Mouse (Mus musculus) MEL (cell line): ENCODE data around the gene Fam219a. TPM values are rescaled to one million over a fixed set of nuclear protein-coding genes. Genes with fewer than 3 reads are reported as not detected.

ENCODE experiments used
- DNase-seq: peaks from one replicate; pipeline ENCODE4 v3.0.0; 2011; ENCODE audit warnings: low read depth, low spot score
- H3K27ac ChIP-seq: 2 replicates; pipeline ENCODE4 v1.5.1; 2012; ENCODE audit warnings: low read depth, mild to moderate bottlenecking, control low read depth, low read length, moderate library complexity; ENCODE audit not compliant: control insufficient read depth
- H3K27me3 ChIP-seq, 2 experiments: fragments of 150-350 bp in 1 of 2; sonication (generic) in 1 of 2; 2 replicates each; pipeline ENCODE4 v1.6.1; 2012; ENCODE audit warnings: low read length in 2 of 2, mild to moderate bottlenecking in 2 of 2, improper control_type of control experiment in 1 of 2, moderate library complexity in 1 of 2; ENCODE audit not compliant: insufficient read depth in 2 of 2, control insufficient read depth in 1 of 2
- H3K36me3 ChIP-seq, 2 experiments: 2 replicates each; pipeline ENCODE4 v1.6.1; 2012 to 2014; ENCODE audit warnings: low read length in 2 of 2, improper control_type of control experiment in 1 of 2, inconsistent platforms in 1 of 2, mild to moderate bottlenecking in 1 of 2; ENCODE audit not compliant: insufficient read depth in 2 of 2, control insufficient read depth in 1 of 2
- H3K4me1 ChIP-seq, 2 experiments: fragments of 150-350 bp in 1 of 2; sonication (generic) in 1 of 2; 2 replicates each; pipeline ENCODE4 v1.6.1; 2012; ENCODE audit warnings: low read length in 2 of 2, improper control_type of control experiment in 1 of 2, mild to moderate bottlenecking in 1 of 2; ENCODE audit not compliant: insufficient read depth in 2 of 2, control insufficient read depth in 1 of 2
- H3K4me3 ChIP-seq, 2 experiments: fragments of 150-350 bp in 1 of 2; sonication (generic) in 1 of 2; 2 replicates each; pipeline ENCODE4 v1.5.1; 2012; ENCODE audit warnings: low read depth in 2 of 2, low read length in 2 of 2, mild to moderate bottlenecking in 2 of 2, moderate library complexity in 2 of 2, control low read depth in 1 of 2, improper control_type of control experiment in 1 of 2; ENCODE audit not compliant: control insufficient read depth in 1 of 2, insufficient read depth in 1 of 2
- H3K79me2 ChIP-seq: 2 replicates; pipeline ENCODE4 v1.6.1; 2012; ENCODE audit warnings: mild to moderate bottlenecking, low read length, moderate library complexity; ENCODE audit not compliant: control insufficient read depth, poor library complexity, insufficient read depth
- H3K9ac ChIP-seq: 2 replicates; pipeline ENCODE4 v1.6.1; 2012; ENCODE audit warnings: low read depth, mild to moderate bottlenecking, control low read depth, low read length, moderate library complexity; ENCODE audit not compliant: control insufficient read depth, poor library complexity, severe bottlenecking
- H3K9me3 ChIP-seq: fragments of 150-350 bp; sonication (generic); replicated peaks from 2 replicates; pipeline ENCODE4 v1.6.1; 2012; ENCODE audit warnings: mild to moderate bottlenecking, low read length, improper control_type of control experiment, moderate library complexity; ENCODE audit not compliant: insufficient read depth
- CHD1 ChIP-seq: IDR thresholded peaks from 2 replicates; pipeline ENCODE4 v1.6.1; 2012; ENCODE audit warnings: low read depth, mild to moderate bottlenecking, inconsistent platforms, low read length, improper control_type of control experiment
- CHD2 ChIP-seq: IDR thresholded peaks from 2 replicates; pipeline ENCODE4 v1.6.1; 2011; ENCODE audit warnings: low read length, improper control_type of control experiment
- CTCF ChIP-seq, 3 experiments: IDR thresholded peaks in 2 of 3; conservative IDR thresholded peaks in 1 of 3; 2 replicates each; pipeline ENCODE4 v1.5.1; 2011 to 2012; ENCODE audit warnings: low read length in 3 of 3, low read depth in 2 of 3, mild to moderate bottlenecking in 2 of 3, improper control_type of control experiment in 1 of 3, inconsistent platforms in 1 of 3, mixed read lengths in 1 of 3, moderate library complexity in 1 of 3; ENCODE audit not compliant: control insufficient read depth in 1 of 3, insufficient read depth in 1 of 3, poor library complexity in 1 of 3, severe bottlenecking in 1 of 3
- ELF1 ChIP-seq: IDR thresholded peaks from 2 replicates; pipeline ENCODE4 v1.6.1; 2014; ENCODE audit warnings: low read depth, mild to moderate bottlenecking, inconsistent platforms, low read length, improper control_type of control experiment, moderate library complexity
- ETS1 ChIP-seq: IDR thresholded peaks from 2 replicates; pipeline ENCODE4 v1.6.1; 2012; ENCODE audit warnings: low read depth, mild to moderate bottlenecking, inconsistent platforms, low read length, improper control_type of control experiment, moderate library complexity
- GABPA ChIP-seq: IDR thresholded peaks from 2 replicates; pipeline ENCODE4 v1.6.1; 2012; ENCODE audit warnings: low read depth, mild to moderate bottlenecking, inconsistent platforms, low read length, improper control_type of control experiment, moderate library complexity
- JUND ChIP-seq: IDR thresholded peaks from 2 replicates; pipeline ENCODE4 v1.6.1; 2011; ENCODE audit warnings: low read depth, mild to moderate bottlenecking, improper control_type of control experiment, low read length
- KAT2A ChIP-seq: conservative IDR thresholded peaks from 2 replicates; pipeline ENCODE4 v1.6.1; 2012; ENCODE audit warnings: low read depth, low read length, improper control_type of control experiment, inconsistent platforms
- MAX ChIP-seq: IDR thresholded peaks from 2 replicates; pipeline ENCODE4 v1.6.1; 2011; ENCODE audit warnings: low read length, improper control_type of control experiment
- MEF2A ChIP-seq: IDR thresholded peaks from 2 replicates; pipeline ENCODE4 v1.6.1; 2014; ENCODE audit warnings: low read depth, mild to moderate bottlenecking, inconsistent platforms, low read length, improper control_type of control experiment; ENCODE audit not compliant: poor library complexity, insufficient replicate concordance, severe bottlenecking; ENCODE audit errors: extremely low read depth
- MXI1 ChIP-seq: IDR thresholded peaks from 2 replicates; pipeline ENCODE4 v1.6.1; 2011; ENCODE audit warnings: mild to moderate bottlenecking, low read depth, low read length, improper control_type of control experiment
- MYB ChIP-seq: IDR thresholded peaks from 2 replicates; pipeline ENCODE4 v1.6.1; 2011; ENCODE audit warnings: mild to moderate bottlenecking, low read depth, low read length, improper control_type of control experiment
- POLR2A ChIP-seq, 2 experiments: IDR thresholded peaks; 2 replicates each; pipeline ENCODE4 v1.6.1; 2011 to 2012; ENCODE audit warnings: low read length in 2 of 2, mild to moderate bottlenecking in 2 of 2, control low read depth in 1 of 2, improper control_type of control experiment in 1 of 2, low read depth in 1 of 2, moderate library complexity in 1 of 2; ENCODE audit not compliant: control insufficient read depth in 1 of 2, insufficient read depth in 1 of 2, poor library complexity in 1 of 2
- POLR2AphosphoS2 ChIP-seq: IDR thresholded peaks from 2 replicates; pipeline ENCODE4 v1.6.1; 2011; ENCODE audit warnings: low read length, improper control_type of control experiment
- UBTF ChIP-seq: IDR thresholded peaks from 2 replicates; pipeline ENCODE4 v1.6.1; 2012; ENCODE audit warnings: low read depth, mild to moderate bottlenecking, inconsistent platforms, low read length, improper control_type of control experiment, moderate library complexity, borderline replicate concordance; ENCODE audit not compliant: insufficient read depth
- USF2 ChIP-seq, 2 experiments: IDR thresholded peaks; 2 replicates each; pipeline ENCODE4 v1.6.1; 2011 to 2012; ENCODE audit warnings: improper control_type of control experiment in 2 of 2, low read length in 2 of 2, borderline replicate concordance in 1 of 2, inconsistent platforms in 1 of 2, low read depth in 1 of 2, mild to moderate bottlenecking in 1 of 2; ENCODE audit not compliant: insufficient read depth in 1 of 2
- ZNF384 ChIP-seq: IDR thresholded peaks from 2 replicates; pipeline ENCODE4 v1.6.1; 2012; ENCODE audit warnings: low read depth, mild to moderate bottlenecking, inconsistent platforms, low read length, improper control_type of control experiment
- polyA plus RNA-seq, 2 experiments: library from polyadenylated mRNA; stranded (reverse) in 1 of 2; unstranded in 1 of 2; fragments of >175 nt in 1 of 2; fragments of >200 nt in 1 of 2; gene quantifications; 2 replicates each; pipeline versions ENCODE4 v1.2.1 to v1.2.4; 2012; ENCODE audit warnings: low replicate concordance in 2 of 2, low read depth in 1 of 2; ENCODE audit not compliant: insufficient read length in 2 of 2, insufficient read depth in 1 of 2, missing spikeins in 1 of 2
- total RNA-seq: library from RNA; depleted of rRNA; stranded (reverse); fragments of 300-350 nt; gene quantifications from 2 replicates; pipeline ENCODE4 v1.2.3, GENCODE M21; 2012

The Fam219a gene
- total and polyA plus RNA-seq, 3 experiments: 0.85 to 3.8 TPM; not detected in 1

- TF ChIP-seq UBTF: no peak
These were observed 42.8 kb upstream of the Fam219a start (continued) for GRCm38 (mm10) chr4:41612166-41612565.

GRCm38 (mm10) chr4:41610594-41610980 lies 41.2 kb upstream of the Fam219a start:
- peak; percentile 9 for DNase-seq

GRCm38 (mm10) chr4:41609681-41610593 lies 40.6 kb upstream of the Fam219a start:
- H3K27ac ChIP-seq: no peak overlapping the region
- TF ChIP-seq ETS1: no peak
- TF ChIP-seq ZNF384: no peak
- TF ChIP-seq USF2 (IDR thresholded peaks at IDR 0.05; ENCODE audit: borderline replicate concordance in 1 of 2, insufficient read depth in 1 of 2, low read depth in 1 of 2, low read length in 2 of 2): no peak
- peak in 2 of 3 experiments; percentile 15 to 29; a peak in 2 of 6 replicates for TF ChIP-seq CTCF (IDR thresholded peaks at IDR 0.05 in 2 of 3, conservative IDR thresholded peaks at IDR 0.05 in 1 of 3; ENCODE audit: control insufficient read depth in 1 of 3, insufficient read depth in 1 of 3, low read depth in 2 of 3, low read length in 3 of 3, poor library complexity in 1 of 3, severe bottlenecking in 1 of 3)
- no peak for TF ChIP-seq MYB
- TF ChIP-seq JUND: no peak
- TF ChIP-seq KAT2A: no peak
- H3K4me3 ChIP-seq: no peak overlapping the region
- no peaks in the 10 kb centered on the region for H3K4me1 ChIP-seq
- no peak overlapping the region for H3K9ac ChIP-seq
- peak; percentile 9 for DNase-seq
- no peaks in the 10 kb centered on the region for H3K36me3 ChIP-seq
- H3K27me3 ChIP-seq: peaks cover 2 to 3% of the 10 kb centered on the region in 2 experiments; a peak in 1 of 4 replicates
- H3K79me2 ChIP-seq: no peaks in the 10 kb centered on the region
- no peaks in the 10 kb centered on the region for H3K9me3 ChIP-seq

More at GRCm38 (mm10) chr4:41610594-41610980, 41.2 kb upstream of the Fam219a start:
- peaks cover 2 to 3% of the 10 kb centered on the region in 2 experiments; a peak in 1 of 4 replicates for H3K27me3 ChIP-seq
- H3K4me3 ChIP-seq: no peak overlapping the region
- no peak overlapping the region for H3K9ac ChIP-seq
- H3K36me3 ChIP-seq: no peaks in the 10 kb centered on the region
- no peaks in the 10 kb centered on the region for H3K9me3 ChIP-seq
- TF ChIP-seq CHD1 (no peak), POLR2AphosphoS2 (no peak), MEF2A (no peak), POLR2A (IDR thresholded peaks at IDR 0.05; ENCODE audit: control insufficient read depth in 1 of 2, insufficient read depth in 1 of 2, low read depth in 1 of 2, low read length in 2 of 2, poor library complexity in 1 of 2) (no peak), MXI1 (no peak), MYB (no peak), MAX (no peak), ELF1 (no peak), CHD2 (no peak), GABPA (no peak)
- no peak overlapping the region for H3K27ac ChIP-seq
- H3K79me2 ChIP-seq: no peaks in the 10 kb centered on the region
- no peaks in the 10 kb centered on the region for H3K4me1 ChIP-seq
